Mouse (Mus musculus): ENCODE data around the gene Iqgap1.

DNA sequence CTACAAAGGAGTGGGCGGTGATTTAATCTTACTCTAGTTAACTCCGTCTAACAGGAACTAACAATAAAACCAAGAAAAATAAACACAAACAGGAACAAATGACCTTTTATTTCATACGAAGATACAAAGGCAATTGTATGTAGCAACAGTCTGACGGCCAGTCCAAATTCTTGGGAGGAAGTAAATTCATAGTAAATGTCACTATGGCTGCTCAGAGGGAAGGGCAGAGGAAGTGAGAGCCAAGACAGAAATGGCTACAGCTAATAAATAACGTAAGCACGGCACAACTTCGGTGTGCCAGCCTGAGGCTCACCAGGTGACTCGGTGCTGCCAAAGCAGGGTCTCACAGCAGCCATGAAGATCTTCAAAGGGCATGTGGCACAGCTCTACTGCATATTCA is 114.3 kb downstream of the Iqgap1 start:
- TF ChIP-seq CTCF (IDR thresholded peaks at IDR 0.05; ENCODE audit: low read depth): no peak
- TF ChIP-seq EP300 (IDR thresholded peaks at IDR 0.05; ENCODE audit: low read depth): no peak

Data from liver, embryonic 14.5 days (tissue).